In the genomic region with DNA sequence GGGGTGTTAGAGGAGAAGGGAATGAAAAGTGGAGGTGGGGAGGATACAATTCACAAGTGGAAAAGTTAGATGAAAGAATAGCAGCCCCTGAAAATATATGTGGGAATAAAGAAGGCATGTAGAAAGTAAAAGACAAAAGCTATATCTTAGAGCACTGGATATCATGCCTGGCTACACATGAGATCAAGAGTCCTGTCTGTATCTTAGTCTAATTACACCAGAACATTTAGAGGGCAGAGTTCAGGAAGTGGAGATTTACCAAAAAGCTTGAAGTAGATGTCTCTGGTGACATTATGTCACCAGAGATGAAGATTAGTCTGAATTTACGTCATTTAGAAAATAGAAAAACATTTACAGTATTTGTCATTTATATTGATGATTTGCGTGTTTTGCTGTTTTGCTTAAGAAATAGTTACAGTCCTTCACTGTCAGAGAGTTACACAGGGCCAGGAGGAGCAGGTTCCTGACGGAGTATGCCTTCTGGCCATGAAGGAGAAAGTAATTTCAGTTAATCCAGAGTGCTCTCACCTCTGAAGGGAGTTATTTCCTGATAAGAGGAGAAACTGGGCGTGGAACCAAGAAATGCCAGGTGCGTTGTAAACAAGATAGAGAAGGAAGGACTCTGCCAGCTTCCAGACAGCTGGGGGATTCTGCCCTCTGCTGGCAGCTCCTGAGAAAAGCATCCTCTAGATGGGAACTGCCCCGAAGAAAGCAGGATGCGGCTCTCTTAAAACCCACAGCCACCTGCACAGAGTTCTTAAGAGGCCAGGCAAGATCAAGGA, we compare ENCODE assay signal across 9 mouse cellular contexts.
DNase-seq lines count a peak whose midpoint lies in the region; ATAC-seq lines count a peak whose summit lies in the region.
"Had no signal": no experiment of that assay in that cellular context is flagged by ENCODE, and none has a peak within 500 bp of the region (broad histone marks: within the 10 kb centered on the region; RNA-seq: fewer than 3 reads in every experiment).

No protein-coding gene starts in this region.

- 32% methylated on average over 7 of the region's 7 CpGs for WGBS in forebrain, embryonic 16.5 days
- WGBS in midbrain, embryonic 12.5 days, result 35% methylated on average over 7 of the region's 7 CpGs

- no peaks in the 10 kb centered on the region for H3K9me3 ChIP-seq in forebrain, embryonic 16.5 days (ENCODE audit: control insufficient read depth, low read length)
- no peaks in the 10 kb centered on the region for H3K9me3 ChIP-seq in midbrain, embryonic 12.5 days

- H3K9ac ChIP-seq in forebrain, embryonic 16.5 days (replicated peaks; ENCODE audit: low read depth, low read length), result no peak overlapping the region
- H3K9ac ChIP-seq in midbrain, embryonic 12.5 days (replicated peaks), result no peak overlapping the region

- H3K27ac ChIP-seq in forebrain, embryonic 16.5 days (ENCODE audit: low read length), result no peak overlapping the region
- no peak overlapping the region for H3K27ac ChIP-seq in midbrain, embryonic 12.5 days (replicated peaks)

- no peak overlapping the region for H3K4me2 ChIP-seq in forebrain, embryonic 16.5 days (ENCODE audit: low read length)
- no peak overlapping the region for H3K4me2 ChIP-seq in midbrain, embryonic 12.5 days (replicated peaks)

- intact Hi-C loops in left cerebral cortex, postnatal 36 days (cut with DNase I), result loop anchor here (5.0 kb wide), 2 partner anchors 235 to 285 kb away; no protein-coding TSS in a partner anchor

- peaks cover 16% of the 10 kb centered on the region for H3K36me3 ChIP-seq in forebrain, embryonic 16.5 days (ENCODE audit: control insufficient read depth, insufficient read depth)
- 0 out of 2 replicates have a peak, but pooled peaks cover 2% of the 10 kb centered on the region for H3K36me3 ChIP-seq in midbrain, embryonic 12.5 days

- H3K4me1 ChIP-seq in forebrain, embryonic 16.5 days (replicated peaks; ENCODE audit: control insufficient read depth, insufficient read depth, low read length), result no peaks in the 10 kb centered on the region
- H3K4me1 ChIP-seq in midbrain, embryonic 12.5 days, result no peaks in the 10 kb centered on the region

- ATAC-seq in forebrain, embryonic 16.5 days, result peak; percentile 62
- ATAC-seq in midbrain, embryonic 12.5 days (ENCODE audit: low FRiP score, low read depth), result peak; percentile 45
- ATAC-seq in activated CD4-positive, CD25-positive, alpha-beta regulatory T cell, adult 4 months, result no peak

- H3K27me3 ChIP-seq in forebrain, embryonic 16.5 days (replicated peaks; ENCODE audit: control insufficient read depth, insufficient read depth, low read length), result no peaks in the 10 kb centered on the region
- no peaks in the 10 kb centered on the region for H3K27me3 ChIP-seq in midbrain, embryonic 12.5 days

- no peak overlapping the region for H3K4me3 ChIP-seq in forebrain, embryonic 16.5 days (replicated peaks; ENCODE audit: low read length)
- no peak overlapping the region for H3K4me3 ChIP-seq in midbrain, embryonic 12.5 days
- H3K4me3 ChIP-seq: myocyte had no signal

- DNase-seq in WW6 (ENCODE audit: low read depth, low spot score), result peak; percentile 42
- DNase-seq in cerebellum, adult 11-12 months, result peak; percentile 61
- peak; percentile 26 for DNase-seq in hindlimb bud, embryonic 11.5 days (ENCODE audit: extremely low spot score, low read depth, low spot score)
- peak; percentile 29 to 58 for DNase-seq in left cerebral cortex, postnatal 36 days (ENCODE audit: low spot score in 2 of 2)
- peak; percentile 11 to 23 for DNase-seq in spleen, postnatal 14 days (ENCODE audit: low spot score in 2 of 2)
